Mouse (Mus musculus) gastrocnemius, postnatal 10 days (tissue): ENCODE measurements around the gene Ebf1. TPM values are rescaled to one million over a fixed set of nuclear protein-coding genes. Genes with fewer than 3 reads are reported as not detected.

Experiments used
- DNase-seq: peaks from one replicate; pipeline ENCODE4 v3.0.0; 2021; ENCODE audit warnings: mixed read lengths
- total RNA-seq, 2 experiments: library from RNA; stranded (reverse); gene quantifications; 2 replicates each; pipeline ENCODE4 v1.2.3; 2021

Ebf1 gene
- total RNA-seq, 2 experiments from 2014 or later: 25.8 to 36.2 TPM

DNA sequence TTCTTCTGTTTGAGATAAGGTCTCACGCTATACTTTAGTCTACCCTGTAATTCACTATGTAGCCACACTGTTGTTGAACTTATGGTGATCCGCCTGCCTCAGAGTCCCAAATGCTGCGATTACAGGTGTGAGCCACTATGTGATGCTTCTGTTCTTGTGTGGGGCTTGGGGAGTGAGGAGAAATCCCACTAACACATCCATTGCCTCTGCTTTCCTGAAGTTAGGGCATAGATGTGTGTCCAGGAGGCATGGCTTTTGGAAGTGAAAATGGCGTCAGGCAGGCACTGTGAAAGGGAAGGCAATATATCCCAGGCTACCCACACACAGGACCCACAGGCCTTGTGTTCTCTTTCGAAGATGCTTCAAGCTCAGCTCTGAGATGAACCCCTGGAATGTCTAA lies 86.8 kb downstream of the Ebf1 start:
- no peak for DNase-seq

DNA sequence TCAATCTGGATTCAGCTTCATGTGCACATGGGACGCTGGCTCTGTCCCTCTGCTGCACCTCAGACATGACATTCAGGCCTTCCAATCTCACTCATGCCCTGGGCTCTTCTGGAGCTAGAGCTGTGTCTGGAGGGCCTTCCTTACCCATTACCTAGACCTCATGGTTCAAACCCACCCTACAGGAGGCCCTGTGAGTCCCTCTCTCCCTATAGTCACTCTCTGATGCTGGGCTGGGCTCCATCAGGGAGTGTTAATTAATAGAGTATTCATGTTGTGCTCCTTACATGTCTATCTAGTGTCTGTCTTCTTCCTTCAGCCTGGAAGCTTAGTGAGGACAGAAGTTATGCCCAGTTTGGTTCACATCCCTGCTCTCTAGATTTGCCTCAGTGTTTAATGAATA lies 88.7 kb downstream of the Ebf1 start:
- DNase-seq: no peak

DNA sequence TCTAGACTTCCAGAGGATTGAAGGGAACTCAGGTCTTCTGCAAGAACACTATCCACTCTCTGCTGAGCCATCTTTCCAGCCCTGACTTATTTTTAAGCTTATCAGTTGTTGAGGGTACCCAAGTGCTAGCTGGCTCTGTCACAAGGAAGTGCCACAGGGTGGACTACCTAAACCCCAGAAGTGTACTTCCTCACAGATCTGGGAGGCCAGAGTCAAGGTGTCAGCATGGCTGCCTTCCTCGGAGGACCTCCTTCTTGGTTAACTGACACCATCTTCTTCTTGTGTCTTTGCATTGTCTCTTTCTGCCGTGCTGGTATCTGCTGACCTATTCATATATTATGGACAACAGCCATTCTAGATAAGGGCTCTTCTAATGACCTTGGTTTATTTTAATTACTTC lies 89.3 kb downstream of the Ebf1 start:
- no peak for DNase-seq

DNA sequence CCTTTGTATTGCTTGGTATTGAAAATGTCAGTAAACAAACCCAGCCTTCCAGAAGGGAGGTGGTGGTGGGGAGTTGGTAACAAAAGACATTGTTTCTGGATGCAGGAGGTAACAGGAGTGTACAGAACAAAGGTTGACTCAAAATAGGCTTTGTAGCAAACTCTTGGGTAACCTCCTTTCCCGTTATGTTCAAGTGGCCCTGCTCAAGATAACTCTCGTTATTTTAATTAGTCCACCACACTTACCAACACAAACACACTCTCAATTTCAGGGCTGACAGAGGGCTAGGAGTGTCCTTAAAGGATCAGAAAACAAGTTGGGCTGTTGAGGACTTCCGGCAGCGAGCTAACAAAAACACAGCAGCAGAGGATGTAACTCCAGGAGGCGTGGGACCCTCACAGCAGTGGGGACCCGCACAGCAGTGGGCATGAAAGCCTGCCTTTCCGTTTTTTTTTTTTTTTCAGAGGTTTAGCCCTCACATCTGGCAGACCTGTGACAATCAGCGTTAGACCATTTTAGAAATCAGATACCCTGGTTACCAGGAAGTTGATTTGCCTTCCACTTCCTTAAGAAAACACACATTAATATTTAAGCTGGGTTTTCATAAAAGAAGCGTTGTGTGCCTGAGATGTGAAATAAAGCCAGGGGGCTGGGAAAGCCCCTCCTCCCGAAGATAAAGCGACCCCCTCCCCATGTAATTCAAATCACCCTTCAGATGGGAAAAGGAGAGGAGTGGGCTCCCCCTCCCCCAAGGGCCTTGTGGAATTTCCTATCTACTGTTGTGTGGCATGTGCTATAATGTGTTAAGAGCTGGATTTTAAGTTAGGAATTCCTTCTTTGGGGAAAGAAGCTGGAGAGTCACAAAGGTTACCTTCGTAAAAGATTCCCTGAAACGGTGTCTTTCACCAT lies 90.5 kb downstream of the Ebf1 start:
- DNase-seq: no peak

DNA sequence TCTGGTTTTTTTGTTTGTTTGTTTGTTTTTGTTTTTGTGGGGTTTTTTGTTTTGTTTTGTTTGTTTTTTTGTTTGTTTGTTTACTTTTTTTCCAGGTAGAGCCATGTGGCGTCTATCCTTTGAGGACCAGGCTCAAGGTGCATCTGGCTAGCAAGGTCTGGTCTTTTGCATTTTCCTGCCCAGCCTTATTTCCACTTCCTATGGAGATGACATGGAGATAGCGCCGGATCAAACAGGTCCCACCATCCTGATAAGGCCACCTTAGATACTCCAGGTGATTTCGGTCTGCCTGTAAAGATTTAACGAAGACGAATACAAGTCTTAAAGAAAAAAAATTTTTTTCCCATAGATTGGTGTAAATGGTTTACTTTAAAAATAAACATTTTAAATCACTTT lies 91.2 kb downstream of the Ebf1 start:
- DNase-seq: no peak

DNA sequence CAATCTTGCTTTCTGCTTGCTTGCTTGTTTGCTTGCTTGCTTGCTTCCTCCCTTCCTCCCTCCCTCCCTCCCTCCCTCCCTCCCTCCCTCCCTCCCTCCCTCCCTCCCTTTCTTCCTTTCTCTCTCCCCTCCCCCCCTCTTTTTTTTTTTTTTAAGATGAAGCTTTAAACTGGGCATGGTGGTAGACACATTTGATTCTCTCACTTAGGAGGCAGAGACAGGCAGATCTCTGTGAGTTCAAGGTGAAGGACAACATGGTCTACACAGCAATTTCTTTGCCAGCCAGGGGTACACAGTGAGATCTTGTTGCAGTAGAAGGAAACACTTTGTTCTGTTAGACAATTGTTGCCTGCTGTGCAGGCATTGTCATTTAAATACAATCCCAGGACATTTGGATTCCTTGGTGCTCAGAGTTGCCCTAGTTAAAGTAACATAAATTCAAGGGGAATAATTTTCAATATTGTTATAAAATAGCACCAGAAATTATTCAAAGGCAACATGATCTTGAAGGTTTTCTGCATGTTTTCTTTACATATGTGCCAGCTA lies 92.0 kb downstream of the Ebf1 start:
- no peak for DNase-seq

DNA sequence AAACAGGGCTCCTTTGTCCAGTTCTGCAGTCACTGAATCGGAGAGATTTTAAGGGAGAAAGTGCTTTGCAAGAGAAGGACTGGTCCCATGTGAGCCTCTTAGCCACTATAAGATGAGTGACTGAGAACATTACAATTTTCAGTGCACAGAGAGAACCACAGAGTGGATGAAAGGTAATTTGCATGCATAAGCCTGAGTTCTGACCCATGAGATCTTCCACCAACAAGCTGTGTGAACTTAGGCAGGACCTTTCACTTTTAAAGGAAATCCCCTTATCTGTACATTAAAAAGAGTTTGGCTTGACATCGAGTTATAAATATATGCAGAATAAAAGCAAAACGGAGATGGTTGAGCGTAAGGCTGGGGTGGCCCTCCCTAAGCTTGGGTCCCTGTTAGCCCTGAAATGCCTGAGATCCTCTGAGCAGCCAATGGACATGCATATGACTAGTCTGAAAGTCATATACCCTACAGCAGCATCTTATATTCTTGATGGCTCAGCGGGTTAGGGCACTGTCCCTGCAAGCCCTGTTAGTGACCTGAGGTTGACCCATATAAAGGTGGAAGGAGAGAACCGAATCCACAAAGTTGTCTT lies 92.8 kb downstream of the Ebf1 start:
- no peak for DNase-seq

DNA sequence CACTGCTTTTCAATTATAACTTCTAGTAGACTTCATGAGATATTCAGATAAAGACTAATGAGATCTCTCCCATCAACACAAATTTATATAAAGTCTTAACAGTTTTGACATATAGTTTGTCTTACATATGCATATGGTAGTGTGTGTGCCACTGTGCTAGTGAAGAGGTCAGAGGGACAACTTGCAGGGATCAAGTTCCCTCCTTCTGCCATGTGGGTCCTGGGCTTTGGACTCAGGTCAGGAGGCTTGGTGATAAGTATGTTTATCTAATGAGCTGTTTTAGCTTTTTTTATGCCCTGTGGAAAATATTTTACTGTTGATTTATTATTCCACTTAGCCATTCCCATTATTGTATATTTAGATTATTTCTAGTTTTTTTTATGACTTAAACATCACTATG lies 93.7 kb downstream of the Ebf1 start:
- no peak for DNase-seq

DNA sequence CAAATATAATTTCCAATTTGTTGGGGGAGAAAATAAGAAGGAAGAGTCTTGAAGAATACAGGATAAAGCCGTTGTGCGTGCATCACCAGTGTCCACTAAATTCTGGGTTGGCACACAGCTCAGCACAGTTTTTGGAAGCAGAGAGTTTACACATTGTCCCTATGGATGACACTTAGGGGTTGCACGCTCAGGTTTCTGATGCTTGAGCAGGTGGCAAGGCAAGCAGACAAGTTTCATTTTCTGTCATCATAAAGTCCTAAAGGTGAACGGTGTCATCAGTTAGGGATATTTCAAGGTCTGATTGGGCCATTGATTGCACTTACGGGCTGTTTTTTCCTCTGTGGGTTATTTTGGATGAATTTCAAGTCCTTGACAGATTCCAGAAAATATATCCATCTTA lies 97.1 kb downstream of the Ebf1 start:
- no peak for DNase-seq

DNA sequence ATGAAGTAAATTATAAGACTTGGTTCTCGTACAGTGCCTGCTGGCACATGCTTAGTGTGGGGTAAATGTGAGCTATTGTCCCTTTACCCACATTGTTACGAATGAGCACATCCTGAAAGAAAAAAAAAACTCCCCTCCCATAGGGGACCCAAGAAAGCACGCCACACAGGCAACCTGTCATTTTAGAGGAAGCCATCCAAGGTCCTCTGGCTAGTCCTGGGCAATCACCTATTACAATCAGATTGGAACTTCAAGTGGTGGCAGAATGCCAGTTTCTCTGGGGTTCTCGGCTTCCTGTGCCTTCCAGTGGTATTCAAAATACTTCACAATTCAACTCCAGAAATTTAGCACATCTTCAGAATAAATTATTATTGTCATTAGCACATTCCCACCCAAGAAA lies 98.7 kb downstream of the Ebf1 start:
- DNase-seq: no peak

DNA sequence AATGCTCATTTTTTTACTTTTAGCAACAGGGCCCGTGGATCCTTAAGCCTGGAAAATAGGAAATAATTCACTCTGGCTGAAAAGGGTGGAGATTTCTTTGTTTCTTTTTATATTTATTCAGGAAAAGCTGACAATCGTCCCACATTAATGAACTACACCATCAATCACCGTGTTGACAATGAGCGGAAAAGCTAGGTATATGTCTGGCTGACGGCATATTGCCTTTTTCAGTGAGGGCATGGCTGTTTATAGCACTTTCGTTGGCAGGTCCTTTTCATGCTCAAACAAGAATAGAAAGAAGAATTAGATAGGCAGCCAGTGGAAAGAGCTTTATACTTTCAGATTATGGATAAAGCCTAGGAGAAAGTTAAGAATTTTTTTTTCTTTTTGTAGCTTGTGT lies 99.8 kb downstream of the Ebf1 start:
- no peak for DNase-seq

DNA sequence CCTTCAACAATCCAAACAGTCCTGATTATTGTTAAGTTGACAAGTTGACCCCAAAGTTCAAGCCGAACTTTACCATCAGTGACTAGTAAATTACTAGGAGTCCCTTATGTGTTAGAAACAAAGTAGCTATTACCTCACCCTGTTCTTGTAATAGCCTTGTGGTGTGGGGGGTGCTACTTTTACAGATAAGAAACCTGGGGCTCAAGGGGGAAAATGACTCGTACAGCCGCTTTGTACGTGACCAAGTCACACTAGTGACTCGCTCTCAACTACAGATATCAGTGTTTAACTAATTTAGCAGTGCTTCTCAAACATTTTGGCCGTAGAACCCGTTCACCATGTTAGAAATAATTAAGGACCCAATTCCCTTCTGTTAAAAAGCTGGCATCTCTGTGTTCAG lies 100.5 kb downstream of the Ebf1 start:
- DNase-seq: no peak

DNA sequence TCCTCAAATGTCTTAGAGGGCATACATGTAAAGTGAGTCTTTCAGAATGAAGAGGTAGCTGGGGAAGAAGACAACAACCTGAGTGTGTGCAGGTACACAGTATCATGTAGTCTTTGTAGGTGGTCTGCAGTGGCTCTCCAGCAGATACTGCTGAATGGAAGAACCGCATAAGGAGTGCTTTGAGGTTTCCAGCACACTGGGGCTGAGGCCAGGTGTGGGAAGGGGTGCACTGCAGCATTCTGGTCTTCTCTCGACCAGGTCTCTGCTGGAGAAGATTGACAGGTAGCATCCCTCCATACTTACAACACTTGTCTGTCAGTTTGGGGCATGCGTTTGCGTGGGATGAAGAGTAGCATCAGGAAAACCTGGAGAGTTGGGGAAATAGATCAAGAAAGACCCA lies 104.9 kb downstream of the Ebf1 start:
- no peak for DNase-seq

DNA sequence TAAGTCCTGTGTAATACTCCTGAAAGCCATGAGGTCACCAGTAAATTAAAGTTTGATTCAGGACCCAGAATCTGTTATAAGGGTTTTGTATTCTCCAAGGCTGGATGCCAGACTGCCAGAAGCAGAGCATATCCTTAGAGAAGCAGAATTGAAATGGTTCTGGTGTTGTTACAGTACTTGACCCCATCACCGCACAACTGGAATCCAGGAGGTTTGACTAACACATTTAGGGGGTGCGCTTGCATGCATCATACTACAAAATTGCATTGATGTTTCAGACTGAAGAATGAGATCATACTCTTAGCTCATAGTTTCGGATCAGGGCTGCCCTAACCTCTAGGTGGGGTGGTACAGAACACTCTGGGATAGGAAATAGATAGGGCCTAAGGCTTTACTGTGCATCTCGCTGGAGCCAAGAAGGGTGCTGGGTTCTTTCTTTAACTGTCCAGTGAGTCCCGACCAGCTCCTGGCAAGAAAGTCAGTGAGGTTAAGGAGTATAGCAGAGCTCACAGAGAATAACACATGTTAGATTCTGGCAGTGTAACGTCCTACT lies 106.9 kb downstream of the Ebf1 start:
- DNase-seq: no peak

DNA sequence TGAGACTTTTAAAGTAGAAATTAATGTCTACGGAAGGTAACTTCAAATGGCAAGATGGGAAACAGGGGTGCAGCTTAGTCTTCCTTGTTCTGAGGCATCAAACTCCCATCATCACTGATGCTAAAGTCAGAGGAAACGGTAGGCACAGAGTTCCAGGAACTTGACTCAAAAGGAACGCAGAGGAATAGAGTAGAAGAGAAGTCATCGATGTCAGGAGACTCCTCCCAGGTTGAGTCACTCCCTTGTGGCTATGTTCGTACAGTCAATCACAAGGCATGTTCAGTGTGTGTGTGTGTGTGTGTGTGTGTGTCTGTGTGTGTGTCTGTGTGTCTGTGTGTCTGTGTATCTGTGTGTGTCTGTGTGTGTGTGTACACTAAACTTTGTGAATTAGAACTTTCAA lies 108.6 kb downstream of the Ebf1 start:
- DNase-seq: no peak

DNA sequence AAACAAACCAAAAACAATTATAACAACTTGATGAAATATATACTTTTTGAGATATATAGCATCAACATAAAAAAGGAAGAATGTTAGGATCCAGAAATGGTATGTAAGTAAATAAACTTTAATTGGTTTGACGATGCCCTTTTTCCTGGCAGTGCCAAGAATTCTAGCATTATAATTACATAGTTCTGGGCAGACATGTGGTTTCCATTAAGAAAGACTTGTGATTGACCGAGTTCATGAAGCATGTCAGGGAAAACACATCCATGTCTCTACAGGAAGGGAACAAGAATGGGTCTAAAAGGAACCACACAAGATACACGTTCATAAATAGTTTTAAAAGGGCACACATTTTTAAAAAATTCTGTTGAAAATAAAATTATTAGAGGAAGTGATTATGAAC lies 110.3 kb downstream of the Ebf1 start:
- no peak for DNase-seq

DNA sequence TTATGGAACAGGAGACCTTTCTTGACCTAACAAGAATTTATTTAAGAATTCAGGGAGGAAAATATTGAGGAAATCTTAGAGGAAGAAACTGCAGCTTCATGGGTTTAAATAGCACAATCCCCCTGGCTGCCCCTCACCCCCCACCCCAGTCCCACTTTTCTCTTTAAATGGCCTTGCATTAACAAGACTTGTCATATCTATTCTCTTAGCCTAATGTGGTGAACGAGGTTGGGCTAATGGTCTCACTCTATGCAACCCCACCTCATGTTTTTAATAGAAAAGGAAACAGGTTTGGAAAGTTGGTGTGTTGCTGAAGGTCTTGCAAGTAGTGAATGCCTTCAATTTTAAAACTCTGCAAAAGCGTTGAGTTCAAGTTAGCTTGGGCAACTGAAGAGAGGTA lies 110.7 kb downstream of the Ebf1 start:
- DNase-seq: no peak

DNA sequence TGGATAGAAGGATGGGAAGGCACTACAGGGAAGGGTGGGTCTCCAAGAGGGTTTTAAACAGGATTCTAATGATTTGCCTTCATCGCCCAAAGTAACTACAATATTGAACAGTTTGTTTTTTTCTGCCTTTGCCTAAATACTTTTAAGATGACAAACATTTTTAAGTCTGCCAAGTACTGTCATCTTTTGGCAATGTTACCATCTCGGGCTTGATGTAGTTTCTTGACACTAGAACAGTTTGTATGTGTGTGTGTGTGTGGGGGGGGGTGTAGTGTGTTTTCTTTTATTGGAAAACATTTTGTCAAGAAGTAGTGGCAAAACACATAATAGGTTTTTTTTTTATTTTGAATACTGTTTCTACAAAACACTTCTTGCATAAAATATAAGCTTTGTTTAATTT lies 111.2 kb downstream of the Ebf1 start:
- no peak for DNase-seq

DNA sequence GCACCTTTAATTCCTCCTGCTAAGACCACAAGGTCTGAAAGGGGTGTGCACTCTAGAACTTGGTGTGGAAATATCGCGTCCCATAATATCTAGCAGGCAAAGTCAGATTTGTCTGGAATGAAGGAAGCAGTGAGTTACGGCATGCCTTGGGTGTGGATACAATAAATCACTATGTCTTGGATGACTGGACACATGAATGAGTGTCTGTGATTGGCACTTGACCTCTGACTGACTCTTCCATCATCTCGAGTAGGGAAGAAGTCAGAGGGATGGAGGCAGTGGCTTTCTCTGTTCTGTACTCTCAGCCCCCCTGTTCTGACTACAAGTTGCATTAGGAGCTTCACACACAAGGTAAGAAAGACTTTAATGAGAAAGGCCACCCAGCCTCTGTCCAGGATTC lies 112.8 kb downstream of the Ebf1 start:
- no peak for DNase-seq

DNA sequence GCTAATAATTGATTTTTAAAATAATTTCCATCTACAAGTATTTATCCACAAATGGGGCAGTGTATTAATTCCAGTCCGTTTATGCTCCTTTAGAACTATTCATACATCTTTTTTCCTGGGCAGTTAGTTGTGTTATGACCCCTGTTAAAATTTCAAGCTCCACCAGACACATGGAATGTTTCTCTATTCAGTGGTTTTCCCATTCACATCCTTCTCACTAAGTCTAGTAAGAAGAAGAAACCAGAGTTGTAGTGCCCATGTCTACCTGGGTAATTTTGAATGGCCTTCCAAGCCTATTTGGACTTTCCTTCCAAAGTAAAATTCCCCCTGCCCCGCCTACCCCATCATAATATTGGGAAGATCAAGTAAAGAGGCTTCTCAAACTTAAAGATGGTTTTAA lies 114.6 kb downstream of the Ebf1 start:
- DNase-seq: no peak

DNA sequence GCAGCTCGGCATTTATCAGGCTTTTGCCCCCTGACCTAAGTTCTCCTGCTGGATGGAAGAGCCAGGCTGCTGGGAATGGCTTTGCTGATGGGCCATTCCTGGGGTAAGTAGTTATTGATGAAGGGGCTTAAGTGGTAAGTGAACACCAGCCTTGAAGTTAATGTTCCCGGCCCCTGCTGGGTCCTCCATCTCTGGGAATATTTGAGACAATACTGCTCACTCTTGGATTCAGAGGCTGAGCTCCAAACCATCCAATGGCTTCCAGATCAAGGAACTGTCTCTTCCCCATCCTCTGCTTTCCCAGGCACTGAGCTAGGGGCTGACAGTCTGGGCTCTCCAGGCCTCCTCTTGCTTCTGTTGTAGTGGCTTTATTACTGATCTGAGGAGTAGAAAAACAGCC lies 116.2 kb downstream of the Ebf1 start:
- no peak for DNase-seq

DNA sequence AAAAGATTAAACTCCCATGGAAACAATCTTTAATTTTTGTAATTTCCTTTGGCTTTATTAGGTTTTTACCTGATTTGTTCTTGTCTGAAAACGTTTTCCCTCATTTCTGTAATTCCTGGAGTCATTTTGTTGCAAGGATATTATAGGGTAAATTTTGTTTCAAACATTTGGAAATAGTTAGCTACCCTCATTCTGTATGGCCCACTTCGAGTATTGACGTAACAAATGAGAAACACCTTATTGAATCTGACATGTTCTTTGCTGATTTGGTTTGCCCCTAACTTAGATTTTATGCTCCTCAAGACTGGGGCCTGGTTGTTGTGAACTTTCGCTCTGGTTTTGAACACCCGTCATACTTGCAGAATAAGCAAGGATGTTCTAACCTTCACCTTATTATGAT lies 120.9 kb downstream of the Ebf1 start:
- DNase-seq: no peak

DNA sequence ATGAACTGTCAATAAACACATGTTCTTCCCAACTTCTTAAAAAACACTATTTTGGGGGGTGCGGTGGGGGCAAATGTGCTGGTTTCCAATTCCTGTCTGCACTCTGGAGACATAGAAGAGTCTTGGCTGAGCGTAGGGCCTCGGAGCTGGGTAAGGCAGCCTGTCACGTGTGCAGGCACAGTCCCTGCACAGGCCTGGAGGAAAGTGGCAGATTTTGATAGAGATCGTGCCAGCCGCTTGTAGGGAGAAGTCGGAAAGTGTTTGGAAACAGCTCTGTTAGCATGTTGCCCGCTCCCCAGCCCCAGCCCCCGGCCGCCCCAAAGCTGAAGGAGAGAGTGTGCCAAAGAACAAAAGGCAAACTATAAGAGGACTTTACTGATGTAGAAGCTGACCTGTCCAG lies 121.7 kb downstream of the Ebf1 start:
- no peak for DNase-seq
